Mouse (Mus musculus) G1E (cell line): ENCODE measurements around the gene 2010300C02Rik.

Source experiments
- CTCF ChIP-seq: IDR thresholded peaks from 2 replicates; pipeline ENCODE4 v1.5.1; 2012; ENCODE audit warnings: low read depth, low read length, inconsistent platforms, mixed read lengths
- GATA1 ChIP-seq: IDR thresholded peaks from 2 replicates; pipeline ENCODE4 v1.6.1; 2012; ENCODE audit warnings: borderline replicate concordance, low read length, inconsistent platforms, mixed read lengths
- GATA2 ChIP-seq: IDR thresholded peaks from 2 replicates; pipeline ENCODE4 v1.6.1; 2012; ENCODE audit warnings: low read depth, low read length, inconsistent platforms, borderline replicate concordance

GRCm38 (mm10) chr1:37632425-37632824 is 87.5 kb downstream of the 2010300C02Rik start:
- TF ChIP-seq CTCF (no peak), GATA1 (no peak), GATA2 (no peak)
